Mouse (Mus musculus): Measurements from ENCODE around the gene Pakap.

Pakap gene

DNA sequence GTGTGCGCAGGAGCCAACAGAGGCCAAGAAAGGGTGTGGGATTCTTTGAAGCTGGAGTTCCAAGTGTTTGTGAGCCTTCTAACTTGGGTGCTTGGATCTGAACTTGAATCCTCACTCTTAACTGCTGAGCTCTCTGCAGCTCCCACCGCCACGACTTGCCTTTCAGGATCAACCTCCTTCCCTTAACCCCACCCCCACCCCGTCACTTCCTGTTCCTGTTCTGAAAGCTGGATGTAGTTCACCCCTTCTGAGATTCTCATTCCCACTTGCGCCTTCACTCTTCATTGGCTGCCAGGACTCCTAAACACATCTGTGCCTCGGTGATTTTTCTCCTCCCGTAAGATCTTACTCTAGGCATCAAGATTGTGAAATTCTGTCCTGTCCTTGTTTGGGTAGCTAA lies 106.4 kb downstream of the Pakap start:
- DNase-seq (ENCODE audit: low read depth): no peak

GRCm38 (mm10) chr4:57675387-57675786 lies 107.4 kb downstream of the Pakap start:
- DNase-seq (ENCODE audit: low read depth): no peak

DNA sequence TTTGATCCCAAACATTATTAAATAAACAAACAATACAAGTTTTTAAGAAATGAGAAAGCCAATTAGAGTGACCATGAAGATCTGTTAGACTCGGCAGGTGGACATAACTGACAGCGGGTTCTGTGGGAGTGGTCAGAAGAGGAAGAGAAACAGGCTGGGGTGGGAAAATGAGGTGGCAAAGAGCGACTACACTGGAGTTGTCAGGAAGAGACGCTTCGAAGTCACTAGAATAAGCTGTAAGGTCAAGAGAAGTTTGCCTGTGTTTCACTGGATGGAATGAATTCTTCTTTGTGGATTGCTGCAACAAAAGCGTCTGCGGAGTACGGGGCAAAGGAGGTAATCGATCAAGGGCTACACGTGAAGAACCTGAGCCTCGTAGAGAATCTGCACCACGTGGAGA lies 109.9 kb downstream of the Pakap start:
- no peak for DNase-seq (ENCODE audit: low read depth)

DNA sequence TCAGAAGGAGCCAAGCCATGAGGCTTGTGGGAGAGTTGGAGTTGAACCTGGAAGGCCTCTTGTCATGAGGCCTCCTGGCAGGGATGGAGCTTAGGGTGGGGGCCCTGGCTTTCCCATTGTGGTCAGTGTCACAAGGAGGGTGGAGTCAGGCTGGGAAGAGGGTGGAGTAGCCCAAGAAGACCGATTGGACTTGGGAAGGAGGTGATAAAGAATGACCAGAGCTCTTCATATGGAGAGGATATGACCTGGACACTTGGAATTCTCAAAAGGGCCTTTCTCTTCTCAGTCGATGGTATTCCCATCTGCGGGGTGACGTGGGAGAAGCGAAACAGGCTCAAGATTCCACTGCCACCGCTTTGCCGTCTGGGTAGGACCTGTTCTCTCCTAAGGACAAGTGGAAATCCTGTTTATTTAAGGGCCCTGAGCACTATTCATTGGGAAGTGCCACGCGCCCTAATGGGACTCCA lies 111.0 kb downstream of the Pakap start:
- no peak for DNase-seq (ENCODE audit: low read depth)

DNA sequence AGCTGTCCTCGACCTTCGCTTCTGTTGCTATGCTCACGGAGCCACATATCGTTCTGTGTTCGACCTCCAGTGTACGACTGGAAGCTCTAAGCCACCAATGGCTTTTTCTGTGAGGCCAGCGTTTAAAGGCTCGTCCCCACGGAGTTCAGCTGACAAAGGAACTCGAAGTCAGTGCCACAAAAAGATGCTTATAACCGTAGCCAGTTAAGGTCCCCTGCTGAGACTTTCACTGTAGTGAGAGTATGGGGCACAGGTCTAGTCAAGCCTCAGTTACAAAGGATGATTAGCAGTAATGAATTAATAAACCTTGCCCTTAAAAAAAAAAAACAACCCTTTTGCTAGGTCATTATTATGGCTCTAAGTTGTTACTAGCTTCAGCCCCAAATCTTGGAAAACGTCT lies 112.2 kb downstream of the Pakap start:
- DNase-seq (ENCODE audit: low read depth): no peak

- no peak for DNase-seq (ENCODE audit: low read depth)
Measured at GRCm38 (mm10) chr4:57681511-57681910, 113.5 kb downstream of the Pakap start.

DNA sequence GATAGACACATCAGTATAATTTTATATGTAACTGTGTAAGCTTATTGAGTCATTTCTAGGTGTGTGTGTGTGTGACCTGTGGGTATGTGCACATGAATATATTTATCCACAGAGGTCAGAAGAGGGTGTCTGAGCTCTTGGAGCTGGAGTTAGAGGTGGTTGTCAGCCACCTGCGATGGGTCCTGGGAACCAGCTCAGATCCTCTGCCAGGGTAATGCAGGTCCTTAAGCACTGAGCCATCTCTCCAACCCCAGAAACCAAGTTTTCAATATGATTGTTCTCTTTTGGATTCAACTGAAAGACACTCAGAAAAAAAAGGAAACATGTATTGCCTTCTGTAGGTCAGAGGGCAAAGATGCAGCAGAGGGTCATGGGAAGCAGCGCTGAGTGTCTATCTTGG lies 114.4 kb downstream of the Pakap start:
- no peak for DNase-seq (ENCODE audit: low read depth)

GRCm38 (mm10) chr4:57682944-57683343 lies 115.0 kb downstream of the Pakap start:
- DNase-seq (ENCODE audit: low read depth): no peak

GRCm38 (mm10) chr4:57684676-57685215 lies 116.8 kb downstream of the Pakap start:
- DNase-seq (ENCODE audit: low read depth): no peak

GRCm38 (mm10) chr4:57686736-57687135 lies 118.8 kb downstream of the Pakap start:
- no peak for DNase-seq (ENCODE audit: low read depth)

- no peak for DNase-seq (ENCODE audit: low read depth)
Measured at GRCm38 (mm10) chr4:57687583-57687982, 119.6 kb downstream of the Pakap start.

DNA sequence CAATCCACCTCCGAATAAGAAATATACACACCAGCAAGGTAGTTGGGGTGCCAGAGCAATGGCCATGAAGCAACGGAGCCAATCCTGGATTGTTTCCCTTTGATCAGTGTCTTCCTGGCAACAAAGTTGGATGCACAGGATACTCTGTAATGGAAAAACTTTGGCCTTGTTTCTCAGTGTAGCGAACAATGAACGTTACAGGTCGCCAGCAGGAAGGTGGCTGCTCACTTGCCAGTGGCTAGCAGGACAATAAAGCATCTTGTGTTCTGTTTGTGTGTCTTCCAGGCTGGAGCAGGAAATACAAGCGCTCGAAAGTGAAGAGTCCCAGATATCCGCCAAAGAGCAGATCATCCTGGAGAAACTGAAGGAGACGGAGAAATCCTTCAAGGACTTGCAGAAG lies 120.2 kb downstream of the Pakap start:
- DNase-seq (ENCODE audit: low read depth): no peak

DNA sequence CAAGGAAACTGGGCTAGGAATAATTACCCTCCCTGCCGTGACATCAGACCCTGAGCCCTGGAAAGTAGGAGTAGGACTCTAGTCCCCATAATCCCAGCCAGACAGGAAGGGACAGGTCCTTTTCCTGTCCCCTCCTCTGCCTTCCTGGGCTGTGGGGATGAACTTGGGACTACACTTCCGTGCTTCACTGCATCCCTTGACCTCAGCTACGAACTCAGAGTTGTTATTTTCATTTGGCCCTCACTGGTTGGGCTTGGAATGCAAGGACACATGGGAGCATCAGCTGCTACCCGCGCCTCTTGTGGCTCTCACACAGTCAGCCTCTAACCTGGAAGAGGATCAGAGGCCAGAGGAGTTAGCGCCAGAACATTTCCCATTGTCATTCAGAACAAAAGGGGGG lies 122.0 kb downstream of the Pakap start:
- no peak for DNase-seq (ENCODE audit: low read depth)

GRCm38 (mm10) chr4:57690805-57691204 lies 122.8 kb downstream of the Pakap start:
- DNase-seq (ENCODE audit: low read depth): no peak

DNA sequence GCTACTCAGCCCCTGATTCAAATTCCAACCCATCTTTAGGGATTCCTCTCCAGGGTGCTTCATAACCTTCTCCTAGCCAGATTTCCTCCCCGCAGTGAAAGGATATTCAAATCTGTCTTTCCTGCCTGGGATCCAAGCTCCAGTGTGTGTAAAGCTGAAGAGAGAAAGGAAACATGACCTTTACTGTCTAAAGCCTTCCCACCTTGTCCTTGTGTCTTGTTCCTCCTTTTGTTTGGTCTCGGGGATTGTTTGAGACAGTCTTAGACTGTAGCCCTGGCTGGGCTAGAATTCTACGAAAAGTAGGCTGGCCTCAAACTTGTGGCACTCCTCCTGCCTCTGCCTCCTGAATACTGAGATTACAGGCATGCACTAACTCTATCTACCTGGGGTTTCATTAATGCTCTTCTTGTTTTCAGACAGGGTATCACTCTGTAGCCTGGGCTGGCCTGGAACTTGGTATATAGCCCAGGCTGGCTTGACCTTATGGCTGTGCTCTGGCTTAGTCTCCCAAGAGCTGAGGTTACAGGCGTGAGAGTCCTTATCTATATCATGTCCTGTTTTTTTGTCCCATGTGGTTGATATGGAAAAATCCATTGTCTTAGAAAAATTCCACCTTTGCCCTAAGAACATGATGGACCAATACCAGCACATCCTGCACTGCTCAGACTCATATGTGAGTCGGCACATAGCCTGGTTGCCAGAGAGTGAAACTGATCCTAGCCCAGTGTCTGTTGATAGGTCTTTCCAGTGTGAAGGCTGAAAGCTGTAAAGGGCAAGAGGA lies 126.6 kb downstream of the Pakap start:
- no peak for DNase-seq (ENCODE audit: low read depth)

- DNase-seq (ENCODE audit: low read depth): no peak
Measured at GRCm38 (mm10) chr4:57696955-57697354, 129.0 kb downstream of the Pakap start.

- DNase-seq (ENCODE audit: low read depth): no peak
Measured at GRCm38 (mm10) chr4:57697918-57698611, 130.1 kb downstream of the Pakap start.

DNA sequence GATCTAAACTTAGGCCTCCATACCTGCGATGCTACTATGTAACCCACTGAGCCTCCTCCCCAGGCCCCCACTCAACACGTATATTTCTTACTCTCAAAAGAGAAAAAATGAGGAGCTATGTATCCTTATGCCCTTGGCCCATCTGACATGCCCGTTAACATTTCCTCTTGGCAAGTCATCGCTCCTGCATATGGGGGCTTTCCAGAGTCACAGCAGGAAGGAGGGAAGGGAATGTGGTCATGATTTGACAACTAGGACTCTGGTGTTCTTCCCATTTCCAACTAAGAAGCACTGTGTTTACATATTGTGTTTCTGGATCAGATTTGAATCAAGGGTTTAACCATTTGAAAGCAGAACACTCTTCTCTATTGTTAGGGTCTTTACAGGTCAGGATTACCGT lies 133.6 kb downstream of the Pakap start:
- DNase-seq (ENCODE audit: low read depth): no peak

DNA sequence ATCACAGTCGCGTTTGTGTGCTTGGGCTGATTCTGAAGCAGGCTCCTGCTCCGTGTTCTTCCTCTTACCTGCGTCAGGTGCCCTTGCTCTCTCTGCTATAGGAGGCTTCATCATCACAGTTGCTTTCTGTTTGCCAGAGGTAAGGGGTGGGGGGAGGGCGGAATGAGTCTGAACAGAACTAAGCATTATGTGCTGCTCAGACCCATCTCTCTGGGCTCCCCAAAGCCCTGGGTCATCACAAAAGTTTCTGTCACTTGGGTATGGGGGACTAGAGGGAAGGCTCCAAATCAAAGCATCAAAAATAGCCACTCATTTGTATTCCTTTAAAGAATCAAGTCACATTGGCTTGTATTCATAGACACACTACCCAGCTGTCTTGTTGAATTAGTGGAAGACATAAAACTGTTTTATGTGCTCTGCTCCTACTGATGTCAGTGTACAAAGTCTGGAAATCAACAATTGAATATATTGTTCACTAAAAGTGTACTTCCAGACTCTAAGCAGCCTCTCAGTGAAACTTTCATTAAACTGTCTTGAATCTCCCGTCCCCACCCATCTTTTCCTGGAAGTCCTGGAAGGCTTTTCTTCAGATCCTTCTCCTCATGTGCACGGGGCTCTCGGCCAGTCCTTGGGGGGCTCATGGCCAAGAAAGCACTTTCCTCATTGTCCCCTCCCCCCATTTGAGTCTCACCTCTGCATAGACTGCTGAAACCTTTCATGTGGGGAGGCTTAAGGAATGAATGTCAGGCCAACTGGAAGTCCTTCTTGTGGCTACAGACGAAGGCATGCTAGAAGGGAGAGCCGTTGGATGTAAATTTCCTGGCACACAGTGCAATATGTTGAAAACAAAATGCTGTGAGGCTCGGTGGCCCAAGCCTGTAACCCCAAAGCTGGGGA lies 135.8 kb downstream of the Pakap start:
- no peak for DNase-seq (ENCODE audit: low read depth)

- no peak for DNase-seq (ENCODE audit: low read depth)
Measured at GRCm38 (mm10) chr4:57704575-57704974, 136.6 kb downstream of the Pakap start.

- no peak for DNase-seq (ENCODE audit: low read depth)
Measured at GRCm38 (mm10) chr4:57715849-57716248, 147.9 kb downstream of the Pakap start.

DNA sequence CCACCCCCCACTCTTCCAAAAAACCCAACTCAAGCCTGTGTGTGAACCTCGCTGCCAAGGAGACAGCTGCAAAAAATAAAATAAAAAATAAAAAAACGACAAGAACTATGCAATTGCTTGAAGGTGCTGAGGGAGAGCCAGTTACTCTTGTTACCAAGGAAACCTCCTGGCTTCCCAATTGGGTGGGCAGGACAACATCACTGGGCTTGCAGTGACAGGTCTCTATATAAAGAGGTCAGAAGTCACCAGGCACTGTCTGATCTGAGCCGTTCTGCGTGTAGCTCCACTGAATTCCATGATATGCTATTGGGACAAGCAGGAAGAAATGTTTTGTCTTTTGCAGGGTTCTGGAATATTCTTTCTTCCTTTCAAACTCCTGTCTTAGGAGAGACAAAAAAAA lies 148.8 kb downstream of the Pakap start:
- DNase-seq (ENCODE audit: low read depth): no peak
